Mouse (Mus musculus): ENCODE results near the gene Selenon. TPM values are rescaled to one million over a fixed set of nuclear protein-coding genes. Genes with fewer than 3 reads are reported as not detected.
"Not testable (repeated sequence)": the region's sequence is repeated elsewhere in the genome, so short reads cannot be mapped to it uniquely, and the experiment has no call there.

Gene Selenon
- polyA plus RNA-seq, 1 experiment from 2014 or later = 17.2 TPM

DNA sequence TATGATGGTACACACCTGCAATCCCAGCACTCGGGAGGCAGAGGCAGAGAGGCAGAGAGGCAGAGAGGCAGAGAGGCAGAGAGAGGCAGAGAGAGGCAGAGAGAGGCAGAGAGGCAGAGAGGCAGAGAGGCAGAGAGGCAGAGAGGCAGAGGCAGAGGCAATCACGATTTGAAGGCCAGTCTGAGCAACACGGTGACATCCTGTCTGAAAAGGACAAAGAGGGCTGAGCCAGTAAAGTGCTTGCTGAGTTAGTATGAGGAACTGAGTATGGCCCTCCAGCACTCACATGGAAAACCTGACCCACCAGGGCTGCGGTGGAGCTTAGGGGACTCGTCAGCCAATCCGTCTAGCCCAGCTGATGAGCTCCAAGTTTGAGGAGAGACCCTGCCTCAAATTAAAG lies 53.0 kb downstream of the Selenon start:
- 84% methylated on average over 6 of the region's 6 CpGs for WGBS
- H3K9ac ChIP-seq; H3K27me3 ChIP-seq; H3K4me3 ChIP-seq; ATAC-seq (ENCODE audit: insufficient number of reproducible peaks, low FRiP score, low TSS enrichment, low read depth); H3K9me3 ChIP-seq; H3K4me2 ChIP-seq; H3K27ac ChIP-seq; H3K36me3 ChIP-seq: not testable (repeated sequence)
- peaks cover 33% of the 10 kb centered on the region for H3K4me1 ChIP-seq

DNA sequence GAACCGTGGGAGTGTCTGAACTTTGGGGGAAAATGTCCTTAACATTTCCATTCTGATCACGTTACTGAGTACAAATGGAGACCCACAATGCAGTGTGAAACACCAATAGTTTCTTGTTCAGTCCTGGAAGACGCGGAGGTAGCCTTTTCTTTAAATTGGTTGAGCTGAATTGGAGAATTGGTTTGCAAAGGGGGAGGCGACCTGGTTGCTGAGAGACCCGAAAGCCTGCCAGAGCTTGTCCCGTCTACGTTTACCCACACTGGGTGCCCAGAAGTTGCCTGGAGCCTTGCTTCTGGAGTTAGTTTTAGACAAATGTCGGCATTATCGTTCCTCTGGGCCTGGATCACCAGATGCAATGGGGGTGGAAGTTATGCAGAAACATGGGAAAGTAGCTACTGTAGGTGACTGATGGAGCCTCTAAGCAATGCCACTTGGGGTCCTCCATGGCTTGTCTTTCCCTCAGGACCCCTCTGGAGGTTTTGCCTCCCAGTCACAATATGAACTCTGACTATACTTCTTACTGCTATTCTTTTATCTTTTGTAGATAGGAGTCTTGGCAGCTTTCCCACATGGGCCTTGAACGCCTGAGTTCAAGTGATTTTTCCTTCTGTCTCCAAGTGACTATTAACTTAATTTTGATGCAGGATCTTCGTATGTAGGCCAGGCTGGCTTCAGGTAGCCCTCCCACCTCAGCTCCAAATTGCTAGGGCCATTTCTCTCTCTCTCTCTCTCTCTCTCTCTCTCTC lies 53.8 kb downstream of the Selenon start:
- Histone ChIP-seq H3K4me1 (peaks cover 33% of the 10 kb centered on the region), H3K27ac (no peak overlapping the region), H3K4me3 (no peak overlapping the region), H3K36me3 (no peaks in the 10 kb centered on the region), H3K9me3 (no peaks in the 10 kb centered on the region), H3K9ac (no peak overlapping the region), H3K4me2 (0 out of 2 replicates have a peak overlapping the region, but pooled peaks have one; percentile 98), H3K27me3 (no peaks in the 10 kb centered on the region)
- 64% methylated on average over 12 of the region's 12 CpGs for WGBS
- no peak for ATAC-seq (ENCODE audit: insufficient number of reproducible peaks, low FRiP score, low TSS enrichment, low read depth)

DNA sequence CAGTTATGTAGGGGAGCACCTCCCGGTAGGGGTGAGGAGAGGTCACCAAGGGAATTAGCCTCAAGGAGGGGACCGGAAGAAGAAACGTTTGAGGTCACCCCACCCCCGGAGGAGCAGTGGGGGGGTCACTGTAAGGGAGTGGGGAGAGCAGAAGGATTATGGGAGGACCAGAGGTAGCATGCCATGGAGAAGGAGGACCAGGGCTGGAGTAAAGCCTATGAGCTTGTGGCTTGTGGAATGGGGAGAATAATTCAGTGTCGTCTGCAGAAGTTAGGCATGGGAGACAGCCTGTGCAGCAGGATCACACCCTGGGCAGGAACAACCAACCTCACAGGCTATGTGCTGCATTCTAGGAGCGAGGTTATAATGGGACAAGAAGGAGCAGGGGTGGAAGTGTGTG lies 54.7 kb downstream of the Selenon start:
- no peak for ATAC-seq (ENCODE audit: insufficient number of reproducible peaks, low FRiP score, low TSS enrichment, low read depth)
- peak overlapping the region; percentile 98 for H3K4me2 ChIP-seq
- WGBS = 12% methylated on average over 6 of the region's 6 CpGs
- peak overlapping the region; percentile 61; the same call in 1 of the 2 replicates for H3K27ac ChIP-seq
- no peaks in the 10 kb centered on the region for H3K9me3 ChIP-seq
- peak overlapping the region; percentile 44 for H3K9ac ChIP-seq
- no peaks in the 10 kb centered on the region for H3K27me3 ChIP-seq
- H3K4me1 ChIP-seq = peaks cover 33% of the 10 kb centered on the region
- H3K4me3 ChIP-seq = peak overlapping the region; percentile 58
- no peaks in the 10 kb centered on the region for H3K36me3 ChIP-seq

DNA sequence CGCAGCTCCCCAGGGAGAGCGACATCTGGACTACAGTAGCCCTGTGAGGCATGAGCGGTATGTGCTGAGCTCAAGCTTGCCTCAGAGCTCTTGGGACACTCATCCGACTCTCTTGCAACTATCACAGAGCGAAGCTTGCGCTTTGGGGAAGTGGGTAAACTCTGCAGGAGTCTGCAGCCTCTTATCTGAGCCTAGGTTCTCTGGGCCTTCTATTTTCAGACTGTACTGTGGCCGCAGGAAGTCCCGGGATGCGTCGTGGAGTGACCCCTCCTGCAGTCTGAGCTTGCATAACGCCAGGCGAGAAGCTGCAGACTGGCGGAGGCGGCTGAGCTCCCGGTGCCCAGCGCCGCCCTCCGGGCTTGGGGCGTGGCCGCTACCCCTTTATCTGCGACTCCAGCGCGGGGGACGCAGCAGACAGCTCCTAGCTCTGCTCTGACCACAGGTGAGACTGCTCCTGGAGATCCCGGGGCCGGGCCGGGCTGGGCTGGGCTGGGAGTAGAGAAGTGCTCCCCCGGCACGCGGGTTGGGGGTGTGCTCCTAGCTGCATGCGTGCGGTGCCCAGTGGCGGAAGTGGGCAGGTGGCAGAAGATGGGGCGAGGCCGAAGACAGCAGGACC lies 55.3 kb downstream of the Selenon start, which contains the start of gene Paqr7:
TSS of gene Paqr7 (plus strand) at position 103 of the 616 bp plus-strand sequence.
- Histone ChIP-seq H3K27me3 (no peaks in the 10 kb centered on the region), H3K27ac (peak within 1 kb of the TSS; percentile 61), H3K4me1 (peaks cover 33% of the 10 kb centered on the region), H3K4me3 (peak within 1 kb of the TSS; percentile 58), H3K4me2 (peak within 1 kb of the TSS; percentile 98), H3K9me3 (no peaks in the 10 kb centered on the region), H3K36me3 (no peaks in the 10 kb centered on the region), H3K9ac (peak within 1 kb of the TSS; percentile 44)
- WGBS = 3% methylated on average over 35 of the region's 35 CpGs
- no peak for ATAC-seq (ENCODE audit: insufficient number of reproducible peaks, low FRiP score, low TSS enrichment, low read depth)

DNA sequence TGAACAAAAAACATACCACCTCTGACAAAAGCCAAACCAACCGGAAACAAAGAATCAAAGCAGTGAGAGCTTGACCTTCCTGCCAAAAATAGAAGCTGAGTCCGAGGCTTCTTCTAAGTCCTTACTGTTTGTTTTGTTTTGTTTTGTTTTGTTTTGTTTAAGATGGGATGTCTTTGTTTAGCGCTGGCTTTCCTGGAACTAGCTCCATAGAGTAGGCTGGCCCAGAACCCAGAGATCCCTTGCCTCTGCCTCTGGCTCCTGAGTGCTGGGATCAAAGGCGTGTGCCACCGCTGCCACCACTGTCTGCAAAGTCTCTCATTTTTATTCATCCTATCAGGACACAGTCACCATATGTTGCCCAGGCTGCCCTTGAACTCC lies 56.4 kb downstream of the Selenon start:
- Histone ChIP-seq H3K36me3 (no peaks in the 10 kb centered on the region), H3K4me2 (no peak overlapping the region), H3K27me3 (no peaks in the 10 kb centered on the region), H3K4me1 (peaks cover 33% of the 10 kb centered on the region), H3K9me3 (no peaks in the 10 kb centered on the region), H3K27ac (no peak overlapping the region), H3K9ac (no peak overlapping the region), H3K4me3 (no peak overlapping the region)
- 70% methylated on average over 5 of the region's 5 CpGs for WGBS
- no peak for ATAC-seq (ENCODE audit: insufficient number of reproducible peaks, low FRiP score, low TSS enrichment, low read depth)

DNA sequence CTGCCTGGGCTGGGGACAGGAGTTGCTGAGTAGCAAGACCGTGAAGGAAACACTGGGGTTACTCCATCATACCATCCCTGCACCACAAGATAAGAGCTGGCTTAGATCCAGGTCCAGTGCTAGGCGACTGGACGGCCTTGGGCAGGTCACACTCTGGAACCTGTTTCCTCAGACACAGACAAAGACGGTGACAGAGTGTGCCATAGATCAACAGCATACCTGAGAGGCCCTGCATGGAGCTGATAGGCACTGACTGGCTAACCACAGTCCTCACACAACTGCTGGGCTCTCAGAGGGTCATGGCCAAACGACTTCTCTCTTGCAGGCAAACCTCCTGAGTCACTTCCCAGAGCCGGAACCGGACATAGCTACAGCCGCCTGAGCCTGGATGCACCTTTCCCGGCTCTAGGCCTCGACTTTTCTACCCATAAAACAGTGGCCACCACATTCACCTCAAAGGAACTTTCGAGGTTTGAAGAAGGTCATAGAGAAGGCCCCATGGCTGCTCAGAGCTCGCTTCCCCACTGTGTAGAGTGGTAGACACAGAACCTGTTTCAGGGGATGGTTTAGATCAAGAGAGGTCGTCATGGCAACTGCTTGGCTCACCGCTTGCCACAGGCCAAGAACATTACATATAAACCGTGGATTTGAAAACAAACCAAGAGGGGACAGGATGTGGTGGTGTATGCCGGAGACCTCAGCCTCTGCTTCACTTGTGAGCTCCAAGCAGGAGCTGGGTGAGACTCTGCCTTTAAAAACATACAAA lies 57.0 kb downstream of the Selenon start:
- 55% methylated on average over 16 of the region's 16 CpGs for WGBS
- peak; percentile 12; the same call in 1 of the 2 replicates for ATAC-seq (ENCODE audit: insufficient number of reproducible peaks, low FRiP score, low TSS enrichment, low read depth)
- H3K9ac ChIP-seq = no peak overlapping the region
- H3K9me3 ChIP-seq = no peaks in the 10 kb centered on the region
- no peak overlapping the region for H3K4me2 ChIP-seq
- H3K27ac ChIP-seq = 0 out of 2 replicates have a peak overlapping the region, but pooled peaks have one; percentile 3
- no peaks in the 10 kb centered on the region for H3K36me3 ChIP-seq
- peaks cover 33% of the 10 kb centered on the region for H3K4me1 ChIP-seq
- H3K27me3 ChIP-seq = no peaks in the 10 kb centered on the region
- no peak overlapping the region for H3K4me3 ChIP-seq

DNA sequence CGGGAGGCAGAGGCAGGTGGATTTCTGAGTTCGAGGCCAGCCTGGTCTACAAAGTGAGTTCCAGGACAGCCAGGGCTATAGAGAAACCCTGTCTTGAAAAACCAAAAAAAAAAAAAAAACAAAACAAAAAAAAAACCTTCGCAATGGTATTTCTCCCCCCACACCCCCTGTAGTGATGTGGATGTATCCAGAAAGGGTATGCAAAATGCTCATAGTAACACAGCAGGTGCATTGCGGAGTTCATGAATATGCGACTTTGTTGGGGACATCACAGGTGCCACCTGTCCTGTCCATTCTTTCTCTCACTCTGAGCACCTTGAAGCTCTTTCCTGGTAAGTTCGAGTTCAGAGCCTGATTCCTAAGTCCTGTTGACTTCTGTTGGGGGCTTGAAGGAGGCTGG lies 57.8 kb downstream of the Selenon start:
- not testable (repeated sequence) for ATAC-seq (ENCODE audit: insufficient number of reproducible peaks, low FRiP score, low TSS enrichment, low read depth); H3K4me3 ChIP-seq; H3K27me3 ChIP-seq; H3K27ac ChIP-seq; H3K9me3 ChIP-seq; H3K36me3 ChIP-seq; H3K4me2 ChIP-seq; H3K9ac ChIP-seq
- 92% methylated on average over 6 of the region's 6 CpGs for WGBS
- peaks cover 33% of the 10 kb centered on the region for H3K4me1 ChIP-seq

DNA sequence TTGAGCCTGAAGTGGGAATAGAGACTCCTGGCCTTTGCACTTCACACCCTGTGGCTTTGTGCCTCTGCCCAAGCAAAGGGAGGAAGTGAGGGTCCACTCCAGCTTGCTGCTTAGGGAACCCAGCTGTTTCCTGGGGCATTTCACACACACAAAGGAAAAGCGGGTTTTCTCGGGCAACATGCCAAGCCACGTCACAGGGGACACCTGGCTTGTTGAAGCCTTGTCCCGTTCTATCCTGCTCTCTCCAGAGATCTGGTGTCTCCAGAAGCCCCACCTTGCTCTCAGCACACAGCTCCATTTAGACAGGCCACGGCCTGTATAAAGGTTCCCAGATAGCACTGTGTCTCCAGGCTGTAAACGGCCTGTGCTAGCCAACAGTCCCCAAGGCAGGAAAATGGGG lies 60.2 kb downstream of the Selenon start:
- no peak overlapping the region for H3K27ac ChIP-seq
- H3K36me3 ChIP-seq = no peaks in the 10 kb centered on the region
- peaks cover 18% of the 10 kb centered on the region for H3K4me1 ChIP-seq
- H3K27me3 ChIP-seq = no peaks in the 10 kb centered on the region
- ATAC-seq (ENCODE audit: insufficient number of reproducible peaks, low FRiP score, low TSS enrichment, low read depth) = no peak; the same call in 1 of the 2 replicates
- no peak overlapping the region for H3K9ac ChIP-seq
- no peak overlapping the region for H3K4me3 ChIP-seq
- H3K4me2 ChIP-seq = no peak overlapping the region
- WGBS = 48% methylated on average over 6 of the region's 6 CpGs
- H3K9me3 ChIP-seq = no peaks in the 10 kb centered on the region

DNA sequence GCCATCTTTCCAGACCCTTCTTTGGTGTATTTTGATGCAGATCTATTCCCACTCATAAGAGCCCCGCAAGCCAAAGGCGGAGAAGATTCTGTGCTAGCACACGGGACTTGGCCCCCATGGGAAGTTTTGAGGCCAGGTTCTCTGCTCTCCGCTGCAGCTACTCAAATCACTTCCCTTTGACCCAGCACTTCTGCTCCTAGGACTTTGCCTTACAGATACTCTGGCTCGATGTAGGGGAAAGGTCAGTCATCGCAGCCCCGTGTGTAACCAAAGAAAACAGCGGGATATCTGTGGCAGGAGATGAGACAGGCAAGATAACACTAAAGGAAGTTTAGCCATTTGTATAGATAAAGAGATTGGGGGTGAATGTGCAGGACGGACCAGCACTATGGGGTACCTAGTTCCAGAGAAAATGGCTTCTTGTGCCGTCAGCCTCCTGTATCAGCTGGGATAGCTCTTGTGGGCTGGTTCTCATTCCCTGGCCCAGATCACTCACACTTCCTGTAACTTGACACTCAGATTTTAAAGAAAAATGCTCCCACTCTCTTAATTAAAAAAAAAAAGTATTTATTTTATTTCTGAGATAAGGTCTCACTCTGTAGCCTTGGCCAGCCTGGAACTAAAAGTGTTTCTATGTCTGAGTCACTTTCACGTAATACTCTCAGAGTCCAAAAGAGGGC lies 61.8 kb downstream of the Selenon start:
- H3K9me3 ChIP-seq = no peaks in the 10 kb centered on the region
- peaks cover 6% of the 10 kb centered on the region for H3K4me1 ChIP-seq
- no peak overlapping the region for H3K27ac ChIP-seq
- no peaks in the 10 kb centered on the region for H3K36me3 ChIP-seq
- no peak for ATAC-seq (ENCODE audit: insufficient number of reproducible peaks, low FRiP score, low TSS enrichment, low read depth)
- H3K4me2 ChIP-seq = no peak overlapping the region
- H3K9ac ChIP-seq = no peak overlapping the region
- 88% methylated on average over 11 of the region's 11 CpGs for WGBS
- no peaks in the 10 kb centered on the region for H3K27me3 ChIP-seq
- H3K4me3 ChIP-seq = no peak overlapping the region

DNA sequence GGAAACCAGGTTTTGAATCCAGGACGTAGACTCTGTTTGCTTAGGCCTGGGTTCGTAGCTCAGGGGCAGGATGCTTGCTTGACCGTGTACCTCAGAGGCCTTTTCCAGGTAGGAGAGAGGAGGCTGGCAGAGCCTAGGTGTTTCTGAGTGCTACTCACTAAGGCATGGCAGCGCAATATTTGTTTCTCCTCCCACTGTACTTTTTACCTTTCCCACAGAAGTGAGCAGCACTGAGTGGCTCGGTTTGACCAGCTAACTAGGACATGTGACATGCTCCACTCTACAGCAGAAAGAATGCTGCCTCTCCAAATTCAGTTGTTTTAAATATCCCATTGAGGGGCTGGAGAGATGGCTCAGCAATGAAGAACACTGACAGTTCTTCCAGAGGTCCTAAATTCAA lies 63.8 kb downstream of the Selenon start:
- no peaks in the 10 kb centered on the region for H3K36me3 ChIP-seq
- no peak overlapping the region for H3K27ac ChIP-seq
- no peaks in the 10 kb centered on the region for H3K9me3 ChIP-seq
- H3K4me2 ChIP-seq = no peak overlapping the region
- H3K4me3 ChIP-seq = no peak overlapping the region
- H3K4me1 ChIP-seq = 0 out of 2 replicates have a peak, but pooled peaks cover 2% of the 10 kb centered on the region
- H3K27me3 ChIP-seq = no peaks in the 10 kb centered on the region
- no peak for ATAC-seq (ENCODE audit: insufficient number of reproducible peaks, low FRiP score, low TSS enrichment, low read depth)
- WGBS = 86% methylated on average over 5 of the region's 5 CpGs
- no peak overlapping the region for H3K9ac ChIP-seq

Data from limb, embryonic 15.5 days (tissue).